Mouse (Mus musculus): ENCODE results near the gene Eefsec.

Gene Eefsec

DNA sequence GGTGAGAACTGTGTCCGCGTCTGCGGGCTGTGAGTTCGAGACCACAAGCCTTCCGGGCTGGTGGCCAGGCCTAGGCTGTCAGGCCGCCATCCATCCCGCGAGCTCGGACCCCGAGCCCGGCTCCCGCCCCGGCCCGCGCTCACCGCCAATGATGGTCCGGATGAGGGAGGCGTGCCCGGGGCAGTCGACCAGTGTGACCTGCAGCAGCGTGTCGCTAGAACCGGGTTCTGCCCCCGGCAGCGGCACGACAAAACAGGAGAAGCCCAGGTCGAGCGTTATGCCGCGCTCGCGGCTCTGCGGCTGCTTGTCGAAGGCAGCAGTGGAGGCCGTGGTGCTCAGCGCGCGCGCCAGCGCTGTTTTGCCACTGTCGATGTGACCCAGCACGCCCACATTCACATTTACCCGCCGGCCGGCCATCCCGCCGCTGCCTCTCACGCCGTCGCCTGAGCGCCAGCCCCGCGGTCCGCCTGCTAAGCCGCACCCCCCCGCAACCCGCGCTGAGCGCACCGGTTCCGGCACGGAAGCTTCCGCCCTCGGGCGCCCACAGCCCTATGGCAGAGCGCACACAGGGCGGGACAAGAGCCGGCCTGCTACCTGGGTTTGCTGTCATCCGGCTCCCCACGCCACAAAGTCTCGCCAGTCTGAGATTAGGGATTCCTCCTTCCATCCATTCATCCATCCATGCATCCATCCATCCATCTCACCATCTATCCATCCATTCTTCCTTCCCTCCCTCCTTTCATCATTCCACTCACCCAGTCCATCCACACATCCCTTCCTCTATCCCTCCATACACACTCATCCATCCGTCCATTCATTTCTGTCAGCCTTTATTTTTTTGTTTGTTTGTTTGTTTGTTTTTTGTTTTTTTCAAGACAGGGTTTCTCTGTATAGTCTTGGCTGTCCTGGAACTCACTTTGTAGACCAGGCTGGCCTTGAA, at the start of gene Eefsec:
Gene Eefsec (minus strand): TSS at position 477 of the 940 bp plus-strand sequence.
- DNase-seq (ENCODE audit: low spot score in 2 of 2), result peak; percentile 66 to 89

DNA sequence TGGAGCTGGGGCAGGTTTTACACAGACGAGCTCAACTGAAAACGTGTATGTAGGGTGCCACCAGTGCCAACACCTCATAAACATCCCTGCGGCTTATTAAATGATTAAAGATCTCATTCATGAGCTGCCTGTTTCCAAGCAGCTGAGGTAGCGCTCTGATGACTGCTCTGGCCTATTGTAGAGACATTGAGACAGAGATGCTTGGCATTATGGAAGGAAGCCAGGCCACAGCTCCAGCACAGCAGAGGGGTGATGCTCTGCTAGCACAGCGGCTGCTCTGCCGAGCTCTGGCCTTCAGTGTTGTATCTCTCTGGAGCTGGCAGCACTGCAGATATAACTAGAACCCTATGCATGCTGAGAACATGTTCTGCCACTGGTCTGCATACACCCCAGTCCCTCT, 47.4 kb upstream of the Eefsec start:
- DNase-seq (ENCODE audit: low spot score in 2 of 2), result no peak

DNA sequence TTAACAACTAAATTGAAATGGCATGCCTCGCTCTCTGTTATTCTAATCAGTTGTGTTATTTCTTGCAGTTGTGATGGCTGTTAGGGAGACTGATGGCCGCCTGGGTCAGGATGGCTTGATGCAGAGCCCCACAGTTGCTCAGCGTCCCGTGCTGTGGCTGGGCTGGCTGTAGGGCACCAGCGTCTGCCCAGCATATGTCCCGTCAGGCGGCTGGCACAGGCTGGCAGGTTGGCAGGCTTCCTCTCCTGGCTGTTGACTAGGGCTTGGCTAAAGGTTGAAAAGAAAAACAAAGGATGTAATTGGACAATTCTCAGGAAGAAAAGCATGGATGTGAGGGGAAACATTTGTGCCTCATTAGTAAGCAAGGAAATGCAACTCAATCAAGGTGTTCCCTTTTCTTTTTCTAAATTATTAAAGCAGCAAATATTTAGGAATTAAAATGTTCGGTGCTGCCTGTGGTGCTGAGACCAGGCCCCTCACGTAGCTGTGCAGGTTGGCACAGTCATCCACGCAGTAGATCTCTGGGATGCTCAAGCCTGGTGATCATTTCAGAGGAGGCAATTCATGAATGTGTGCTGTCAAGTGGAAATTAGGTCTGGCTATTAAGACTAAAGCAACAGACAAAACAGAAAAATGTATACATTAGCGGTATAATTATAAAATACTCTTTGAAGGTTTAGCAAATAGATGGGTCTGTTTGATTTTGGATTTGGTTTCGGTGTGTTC, 44.5 kb upstream of the Eefsec start:
- DNase-seq (ENCODE audit: low spot score in 2 of 2), result peak; percentile 58 to 89

DNA sequence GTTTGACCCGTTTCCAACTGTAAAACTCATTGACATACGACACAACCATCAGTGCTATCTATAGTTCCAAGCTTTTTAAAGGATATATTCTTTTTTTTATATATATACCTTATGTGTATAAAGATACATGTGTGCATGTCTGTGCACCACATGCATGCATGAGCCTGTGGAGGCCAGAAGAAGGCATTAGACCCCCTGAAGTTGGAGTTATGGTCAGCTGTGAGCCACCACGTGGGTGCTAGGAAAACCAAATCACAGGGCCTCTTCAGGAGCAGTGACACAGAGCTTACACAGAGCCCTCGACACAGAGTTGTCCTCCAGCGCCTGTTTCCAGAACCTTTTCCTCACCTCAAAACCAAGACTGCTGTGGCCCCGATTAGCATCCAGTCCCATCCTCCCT, 43.5 kb upstream of the Eefsec start:
- DNase-seq (ENCODE audit: low spot score in 2 of 2), result no peak

DNA sequence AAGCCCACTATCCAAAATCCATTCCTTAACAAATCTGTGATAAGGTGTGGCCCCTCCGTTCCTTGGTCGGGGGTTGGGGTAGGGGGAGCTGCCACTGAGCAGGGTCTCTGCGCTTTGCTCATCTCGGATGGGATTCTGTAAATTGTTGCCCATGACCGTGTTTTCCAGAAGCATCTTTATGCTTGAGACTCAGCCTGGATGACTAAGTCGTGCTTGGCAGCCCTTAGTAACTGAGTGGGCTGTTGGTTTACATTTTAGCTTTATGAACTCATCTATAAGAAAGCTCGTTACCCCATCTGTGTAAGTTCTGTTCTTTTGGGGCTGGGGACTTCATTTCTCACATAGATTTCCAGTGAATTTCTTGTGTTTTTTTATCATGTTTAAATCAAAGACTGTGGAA, 42.7 kb upstream of the Eefsec start:
- no peak for DNase-seq (ENCODE audit: low spot score in 2 of 2)

DNA sequence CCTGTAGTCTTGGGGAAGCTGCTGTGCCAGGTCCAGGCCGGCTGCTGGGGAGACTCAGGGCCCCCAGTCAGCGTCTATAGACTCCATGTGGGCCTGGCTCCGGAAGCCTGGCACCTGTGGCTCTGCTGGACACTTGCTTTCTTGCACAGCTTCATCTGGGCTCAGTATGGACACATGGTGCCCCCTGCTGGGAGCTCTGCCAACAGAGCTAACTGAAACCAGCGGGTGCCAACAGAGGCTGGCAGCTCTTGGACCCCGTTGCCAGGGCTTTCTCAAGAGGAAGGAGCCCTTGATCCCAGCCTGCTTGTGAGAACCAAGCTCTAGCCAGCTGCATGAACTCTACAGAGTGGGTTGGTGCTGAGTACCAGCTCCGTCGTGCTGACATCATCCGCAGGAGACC, 40.6 kb upstream of the Eefsec start:
- DNase-seq (ENCODE audit: low spot score in 2 of 2), result peak; percentile 71 to 83

DNA sequence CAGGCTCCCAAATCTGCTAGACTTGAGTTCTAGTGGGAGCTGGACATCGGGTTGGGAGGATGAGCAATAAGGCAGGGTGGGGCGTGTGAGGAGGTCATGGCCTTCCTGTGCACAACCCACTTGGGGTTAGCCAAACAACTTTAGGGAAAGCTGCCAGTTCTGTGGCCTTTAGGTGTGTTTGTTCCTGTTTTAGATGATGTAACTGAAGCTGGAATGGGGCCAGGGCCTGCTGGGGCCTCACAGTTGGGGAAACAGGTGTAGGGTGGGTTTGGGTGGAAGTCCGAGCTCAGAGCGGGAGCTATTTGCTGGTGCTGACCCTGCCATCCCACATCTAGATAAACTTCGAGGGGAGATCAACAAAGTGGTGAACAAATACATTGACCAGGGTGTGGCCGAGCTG, 39.0 kb upstream of the Eefsec start:
- no peak for DNase-seq (ENCODE audit: low spot score in 2 of 2)

DNA sequence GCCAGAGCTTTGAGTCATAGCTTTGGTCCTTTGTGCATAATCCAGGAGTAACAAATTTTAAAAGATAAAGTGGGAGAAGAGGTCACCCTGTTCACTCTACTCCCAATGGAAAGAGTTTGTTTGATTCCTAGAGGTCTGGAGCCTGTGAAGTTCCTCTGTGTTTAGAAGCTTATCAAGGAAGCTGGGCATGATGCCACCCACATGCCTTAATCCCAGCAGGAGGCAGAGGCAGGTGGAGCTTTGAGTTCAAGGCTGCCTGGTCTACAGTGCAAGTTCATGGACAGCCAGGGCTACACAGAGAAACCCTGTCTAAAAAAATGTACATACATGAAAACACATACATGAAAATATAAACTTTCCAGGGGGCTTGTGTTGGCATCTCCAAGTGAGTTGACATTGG, 37.6 kb upstream of the Eefsec start:
- no peak for DNase-seq (ENCODE audit: low spot score in 2 of 2)

DNA sequence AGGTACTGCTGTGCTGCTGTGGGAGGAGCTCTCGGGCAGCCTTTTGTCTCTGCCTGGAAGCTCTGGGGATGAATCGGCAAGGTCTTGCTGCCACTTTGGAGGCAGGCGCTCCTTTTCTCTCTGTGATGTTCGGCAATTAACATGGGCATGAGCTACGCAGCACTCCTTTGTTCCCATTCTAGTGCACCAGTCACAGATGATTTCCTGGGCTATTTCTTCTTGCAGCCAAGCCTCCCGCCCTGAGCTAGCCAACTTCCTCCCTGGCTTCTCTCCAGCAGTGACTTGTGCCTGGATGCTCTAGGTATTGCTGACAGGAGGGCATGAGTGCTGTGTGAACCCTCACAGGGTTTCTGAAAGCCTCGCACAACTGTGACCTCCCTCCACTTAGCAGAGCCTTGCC, 36.8 kb upstream of the Eefsec start:
- DNase-seq (ENCODE audit: low spot score in 2 of 2), result no peak

DNA sequence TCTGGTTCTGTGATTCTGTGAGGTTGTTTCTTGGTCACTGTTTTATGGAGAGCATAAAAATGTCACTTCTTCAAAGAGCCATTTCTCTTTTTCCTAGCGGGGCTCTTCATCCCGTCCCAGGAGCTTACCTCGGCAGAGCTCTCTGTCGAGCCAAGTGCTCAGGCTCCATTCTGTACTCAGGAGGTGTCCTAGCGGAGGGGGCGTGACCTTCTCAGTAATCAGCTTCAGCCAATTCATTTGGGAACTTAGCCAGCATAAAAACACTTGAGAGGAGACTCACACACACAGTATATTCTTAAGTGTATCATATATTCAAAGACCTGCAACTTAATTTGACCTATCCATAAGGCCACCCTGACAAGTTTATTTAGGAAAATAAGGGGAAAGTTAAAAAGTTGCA, 34.1 kb upstream of the Eefsec start:
- no peak for DNase-seq (ENCODE audit: low spot score in 2 of 2)

DNA sequence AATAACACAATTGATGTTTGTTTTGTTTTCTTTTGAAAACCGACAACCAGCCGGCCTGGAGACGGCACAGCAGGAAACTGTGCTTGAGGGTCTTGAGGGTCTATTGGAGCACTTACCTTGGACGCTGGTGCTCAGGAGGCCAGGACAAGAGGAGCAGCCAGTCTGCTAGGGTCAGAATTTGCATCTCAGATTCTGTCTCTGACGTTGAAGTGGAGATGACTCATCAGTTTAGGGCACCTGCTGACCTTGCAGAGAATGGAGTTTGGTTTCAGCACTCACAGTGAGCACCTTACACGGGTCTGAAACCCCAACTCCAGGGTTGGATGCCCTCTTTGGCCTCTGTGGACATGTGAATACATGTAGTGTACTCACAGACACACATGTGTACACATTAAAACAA, 23.5 kb upstream of the Eefsec start:
- no peak for DNase-seq (ENCODE audit: low spot score in 2 of 2)

DNA sequence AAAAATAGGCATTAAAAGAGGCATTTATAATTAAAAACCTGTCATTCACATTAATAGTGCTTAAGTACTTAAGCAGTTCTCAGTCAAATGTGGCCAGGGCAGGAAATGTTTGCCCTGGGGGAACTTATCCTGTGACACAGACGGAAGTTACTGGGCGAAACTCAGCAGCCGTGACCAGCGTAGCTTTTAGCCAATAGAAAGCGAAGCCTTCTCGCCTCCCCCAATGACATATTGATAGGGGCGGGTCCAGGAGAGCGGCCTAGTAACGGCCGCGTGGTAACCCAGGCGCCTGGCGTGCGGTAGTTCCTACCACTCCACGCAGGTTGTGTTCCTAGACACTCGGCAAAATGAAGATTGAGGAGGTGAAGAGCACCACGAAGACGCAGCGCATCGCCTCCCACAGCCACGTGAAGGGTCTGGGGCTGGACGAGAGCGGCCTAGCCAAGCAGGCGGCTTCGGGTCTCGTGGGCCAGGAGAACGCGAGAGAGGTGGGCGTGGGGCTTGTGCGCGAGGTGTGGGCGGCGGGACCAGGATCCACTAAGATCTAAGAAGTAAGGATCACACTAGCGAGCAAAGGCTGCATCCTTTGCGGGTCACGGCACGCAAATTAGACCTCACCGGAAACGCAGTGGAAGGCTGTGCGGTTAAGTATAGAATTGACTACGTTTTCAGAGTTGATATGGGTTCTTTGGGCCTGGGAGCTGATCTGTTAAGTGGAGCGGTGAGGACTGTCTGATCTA, 19.0 kb upstream of the Eefsec start, which contains the start of gene Ruvbl1:
Gene Ruvbl1 (plus strand): TSS at position 229 of the 740 bp plus-strand sequence.
- peak; percentile 75 to 89 for DNase-seq (ENCODE audit: low spot score in 2 of 2)

DNA sequence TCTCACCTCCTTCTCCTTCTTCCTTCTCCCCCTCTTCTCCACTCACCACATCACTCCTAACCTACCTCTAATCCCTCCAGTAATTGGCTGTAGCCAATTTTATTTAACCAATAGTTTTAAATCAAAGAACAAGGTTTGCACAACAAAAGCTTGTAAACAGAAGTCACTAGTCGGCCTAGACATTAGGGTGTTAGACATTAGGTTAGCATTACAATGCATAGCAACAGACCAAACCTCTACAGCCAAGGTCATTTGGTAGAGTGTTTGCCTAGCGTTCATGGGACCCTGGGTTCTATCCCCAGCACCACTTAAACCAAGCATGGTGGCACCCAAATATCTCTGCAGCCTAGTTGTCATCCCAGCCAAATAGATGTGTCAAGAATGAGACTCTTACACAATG, 8.2 kb upstream of the Eefsec start:
- no peak for DNase-seq (ENCODE audit: low spot score in 2 of 2)

DNA sequence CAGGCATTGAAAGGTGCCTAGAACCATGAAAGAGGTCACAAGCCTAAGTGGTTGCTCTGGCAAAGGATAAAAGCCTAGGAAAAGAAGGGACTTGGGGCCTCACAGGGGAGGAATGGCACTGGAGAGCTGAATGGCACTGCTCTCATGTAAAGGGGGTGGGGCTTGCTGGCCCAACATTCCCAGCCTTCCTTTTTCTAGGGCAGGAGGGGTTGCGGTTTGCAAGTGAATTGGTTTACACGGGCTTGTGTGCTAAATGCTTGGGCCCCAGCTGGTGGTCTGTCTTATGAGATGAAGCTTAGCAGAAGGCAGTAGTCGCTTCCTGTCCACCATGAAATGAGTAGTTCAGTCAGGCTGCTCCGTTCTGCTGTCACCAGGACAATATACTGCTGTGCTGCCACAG, 1.1 kb upstream of the Eefsec start:
- DNase-seq (ENCODE audit: low spot score in 2 of 2), result no peak

DNA sequence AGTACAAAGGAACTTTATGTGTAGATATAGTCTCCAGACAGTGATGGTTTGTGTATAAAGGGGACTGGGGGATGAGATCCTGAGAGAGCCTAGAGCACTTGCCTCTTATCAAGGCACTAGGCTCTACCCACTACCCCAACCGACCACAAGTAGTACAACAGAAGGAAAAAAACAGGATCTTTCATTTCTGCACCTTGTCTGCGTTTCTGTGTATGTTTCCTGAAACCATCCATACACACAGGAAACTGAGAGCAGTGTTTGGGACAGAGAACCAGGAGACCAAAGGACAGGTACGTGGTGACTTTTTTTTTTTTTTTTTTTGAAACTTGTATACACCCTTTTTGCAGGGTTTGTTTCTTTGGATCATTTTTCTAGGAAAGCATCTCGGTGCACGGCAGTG, 678 bp downstream of the Eefsec start:
- no peak for DNase-seq (ENCODE audit: low spot score in 2 of 2)

DNA sequence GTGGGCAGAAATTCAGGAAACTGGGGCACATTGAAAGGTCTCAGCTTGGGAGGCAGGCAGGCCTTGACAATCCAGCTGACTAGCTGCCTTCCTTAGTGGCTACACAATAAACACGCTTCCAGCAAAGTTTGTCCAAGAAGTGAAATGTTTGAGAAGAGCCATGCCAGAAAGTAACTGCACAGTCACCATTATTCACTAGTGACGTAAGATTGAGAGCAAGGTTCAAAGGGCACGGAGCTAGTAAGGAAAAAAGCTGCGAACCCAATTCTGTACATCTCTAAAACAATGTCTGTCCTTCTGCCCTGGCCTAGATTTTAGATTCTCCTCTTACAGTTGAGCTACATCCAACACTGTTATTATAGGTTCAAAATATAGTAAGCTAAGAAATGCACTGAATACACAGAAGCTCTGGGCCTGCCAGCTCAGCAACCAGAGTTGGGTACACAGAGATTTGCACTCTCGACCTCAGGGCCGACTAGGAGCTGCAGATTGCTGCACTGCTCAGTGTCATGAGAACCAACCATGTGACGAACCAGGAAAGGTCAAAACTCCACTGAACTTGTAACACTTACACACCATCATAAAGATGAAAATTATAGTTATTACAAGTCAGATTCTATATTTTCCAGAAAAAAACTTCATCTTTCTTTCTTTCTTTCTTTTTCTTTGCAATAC, 2.1 kb downstream of the Eefsec start:
- no peak for DNase-seq (ENCODE audit: low spot score in 2 of 2)

DNA sequence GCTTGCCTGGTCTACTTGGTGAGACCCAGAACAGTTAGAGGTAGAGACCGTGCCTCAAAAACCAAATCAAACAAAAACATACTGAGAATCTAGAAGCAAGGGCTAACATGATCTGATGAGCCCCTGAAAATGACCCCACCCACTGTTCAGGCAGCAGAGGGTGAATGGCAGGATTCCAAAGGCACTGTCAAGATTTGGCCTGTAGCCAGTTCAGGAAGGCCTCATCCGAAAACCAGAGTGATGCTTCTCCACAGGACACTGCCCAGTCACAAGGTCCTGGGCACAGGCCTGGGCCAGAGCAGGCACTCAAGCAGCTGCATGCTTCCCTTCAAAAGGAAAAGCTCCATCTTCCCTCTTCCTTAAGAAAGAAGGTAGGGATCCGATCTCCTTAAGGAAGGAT, 2.9 kb downstream of the Eefsec start:
- no peak for DNase-seq (ENCODE audit: low spot score in 2 of 2)

DNA sequence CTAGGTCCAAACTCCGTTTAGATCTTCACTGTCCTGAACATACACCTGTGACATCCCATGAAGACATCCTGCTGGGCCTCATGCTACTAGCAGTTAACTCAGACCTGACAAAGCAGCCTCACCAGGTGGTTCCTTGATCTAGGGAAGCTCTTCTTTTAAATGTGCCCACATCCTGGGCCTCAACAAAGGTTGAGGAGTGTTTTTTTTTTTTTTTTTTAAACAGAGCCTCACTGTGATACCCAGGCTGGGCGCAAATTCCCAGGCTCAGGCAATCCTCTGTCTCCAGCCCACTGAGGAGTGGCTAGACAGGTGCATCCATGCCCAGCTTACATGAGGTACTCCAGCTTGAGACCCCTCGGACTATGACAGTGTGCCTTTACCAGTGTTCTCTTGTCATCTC, 3.8 kb downstream of the Eefsec start:
- DNase-seq (ENCODE audit: low spot score in 2 of 2), result no peak

DNA sequence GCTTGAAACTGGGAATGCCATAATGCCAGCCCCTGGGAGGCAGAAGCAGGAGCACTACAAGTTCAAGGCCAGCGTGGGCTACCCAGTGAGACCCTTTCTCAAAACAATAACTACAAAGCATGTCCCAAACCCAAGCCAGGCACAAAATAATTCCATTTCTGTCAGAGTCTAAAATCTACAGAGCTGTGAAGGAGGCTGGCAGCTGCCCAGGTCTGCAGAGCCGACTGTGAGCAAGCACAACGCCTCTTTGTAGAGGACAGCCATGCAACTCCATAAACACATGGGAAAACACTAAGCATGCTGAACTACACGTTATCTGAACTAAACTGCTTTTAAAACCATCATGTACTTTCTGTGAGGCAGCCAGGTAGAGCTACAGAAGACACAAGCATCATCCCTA, 7.3 kb downstream of the Eefsec start:
- DNase-seq (ENCODE audit: low spot score in 2 of 2), result peak in 1 of 2 experiments; percentile 33

DNA sequence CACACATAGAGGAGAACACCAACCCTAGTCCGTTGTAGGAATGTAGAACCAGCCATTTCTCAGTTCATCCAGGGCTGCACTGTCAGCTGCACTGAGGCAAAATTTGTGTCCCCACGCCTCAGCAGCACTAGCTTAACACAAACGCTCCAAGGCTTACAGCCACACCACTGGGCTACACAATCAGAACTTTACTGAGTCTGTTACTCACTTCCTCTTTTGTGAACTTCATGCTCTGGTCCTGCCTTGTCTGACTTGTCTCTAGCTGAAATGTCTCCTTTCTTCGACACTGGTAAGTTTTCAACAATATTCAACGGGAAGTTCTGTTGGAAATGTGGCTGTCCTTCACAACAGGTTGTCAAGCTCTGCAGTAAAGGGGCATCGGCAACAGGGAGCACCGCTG, 10.7 kb downstream of the Eefsec start:
- no peak for DNase-seq (ENCODE audit: low spot score in 2 of 2)

DNA sequence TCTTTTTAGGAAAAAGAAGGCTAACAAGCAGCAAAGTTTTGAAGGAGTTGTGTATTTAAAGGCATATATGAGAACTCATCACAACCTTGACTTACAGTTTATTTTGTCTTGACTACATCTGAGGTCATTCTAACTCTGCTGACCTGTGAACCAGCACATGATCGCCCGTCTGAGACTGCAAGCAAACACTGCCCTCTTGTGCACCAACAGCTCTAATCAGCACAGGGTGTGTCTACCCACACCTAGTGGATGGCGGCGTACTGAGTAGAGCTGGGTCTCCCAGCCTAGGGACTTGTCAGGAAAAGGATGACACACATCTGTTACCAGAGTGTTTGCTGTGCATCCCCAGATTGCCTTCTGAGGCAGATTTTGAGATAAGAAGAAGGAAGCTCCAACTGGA, 15.1 kb downstream of the Eefsec start:
- no peak for DNase-seq (ENCODE audit: low spot score in 2 of 2)
